Mouse (Mus musculus): ENCODE results near the gene Kiz.

DNA sequence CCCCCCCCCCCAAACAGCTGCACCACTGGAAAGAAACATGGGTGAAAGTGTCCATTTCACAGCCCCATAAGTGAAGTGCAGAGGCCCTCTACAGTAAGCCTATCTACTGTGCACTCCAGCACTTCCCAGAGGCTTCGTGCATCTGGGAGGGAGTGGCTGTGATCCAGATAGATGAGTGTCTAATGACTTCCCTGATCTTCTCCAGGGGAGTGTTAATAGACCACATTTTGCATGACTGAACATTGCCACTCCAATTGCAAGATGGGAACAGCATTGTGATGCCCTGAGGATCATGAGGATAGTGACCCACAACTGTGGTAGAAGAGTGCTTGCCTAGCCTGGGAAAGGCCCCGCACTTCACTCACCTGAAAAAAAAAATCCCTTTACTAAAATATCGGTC, 60.4 kb downstream of the Kiz start:
- TF ChIP-seq CTCF (IDR thresholded peaks at IDR 0.05; ENCODE audit: low read depth, low read length) (no peak), POLR2A (IDR thresholded peaks at IDR 0.05; ENCODE audit: extremely low read depth, insufficient read depth, low read length) (no peak)

Measured in liver, adult 2 months (tissue).